Mouse (Mus musculus) monocyte, adult 5-6 weeks (primary cell): Measurements from ENCODE around the gene Tbcel. TPM values are rescaled to one million over a fixed set of nuclear protein-coding genes. Genes with fewer than 3 reads are reported as not detected.

Source experiments
- ATAC-seq: fragments of 153-309, 156-312 bp; replicated peaks from 2 replicates; pipeline ENCODE4 v1.8.0; 2017; ENCODE audit warnings: mild to moderate bottlenecking; ENCODE audit not compliant: low TSS enrichment, insufficient number of reproducible peaks, severe bottlenecking, poor library complexity, low FRiP score
- total RNA-seq: library from RNA; stranded (forward); fragments of 200-1000, 200-491, 200-594 nt; gene quantifications from 3 replicates; pipeline ENCODE4 v1.2.3, GENCODE M21; 2017

Gene Tbcel
- total RNA-seq, 1 experiment from 2014 or later: 17.7 TPM

DNA sequence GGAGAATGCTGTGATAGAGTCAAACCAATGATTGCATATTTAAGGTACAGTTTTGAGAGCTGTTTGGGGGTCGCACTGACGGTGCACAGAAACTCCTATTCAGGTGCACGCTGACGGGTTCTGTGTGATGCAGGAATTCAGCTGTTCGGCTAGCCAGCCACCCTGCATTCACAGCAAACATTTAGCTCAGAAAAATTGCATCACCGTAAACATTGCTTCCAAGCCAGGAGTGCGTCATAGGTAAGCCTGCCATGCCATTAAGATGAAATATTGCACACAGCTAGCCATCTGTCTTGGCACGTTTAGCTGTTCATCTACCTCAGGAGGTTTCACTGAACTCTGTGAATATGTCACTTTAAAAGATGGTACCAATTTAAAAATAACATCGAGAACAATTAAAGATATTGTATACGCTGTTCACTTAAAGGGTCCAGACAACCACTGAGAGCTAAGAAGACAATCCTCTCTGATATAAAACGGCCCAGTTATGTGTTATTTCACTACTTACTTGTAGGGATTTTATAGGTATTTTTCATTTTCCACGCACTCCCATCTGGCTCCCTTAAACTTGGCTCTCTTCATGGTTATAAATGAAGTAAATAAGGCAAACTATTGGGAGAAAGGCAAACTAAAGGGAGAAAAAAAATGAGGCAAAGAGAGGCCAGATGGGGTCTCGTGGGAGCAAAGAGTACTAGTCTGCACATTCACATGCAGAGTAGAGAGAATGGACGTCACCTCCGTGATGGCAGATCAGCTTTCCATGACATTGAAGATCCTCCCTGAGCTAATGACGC lies 16.8 kb downstream of the Tbcel start:
- ATAC-seq: no peak

GRCm38 (mm10) chr9:42488071-42488470 lies 19.5 kb downstream of the Tbcel start:
- no peak for ATAC-seq

- ATAC-seq: no peak
Observed at GRCm38 (mm10) chr9:42486913-42487312, 20.7 kb downstream of the Tbcel start.

GRCm38 (mm10) chr9:42484667-42485066 lies 22.9 kb downstream of the Tbcel start:
- ATAC-seq: no peak

DNA sequence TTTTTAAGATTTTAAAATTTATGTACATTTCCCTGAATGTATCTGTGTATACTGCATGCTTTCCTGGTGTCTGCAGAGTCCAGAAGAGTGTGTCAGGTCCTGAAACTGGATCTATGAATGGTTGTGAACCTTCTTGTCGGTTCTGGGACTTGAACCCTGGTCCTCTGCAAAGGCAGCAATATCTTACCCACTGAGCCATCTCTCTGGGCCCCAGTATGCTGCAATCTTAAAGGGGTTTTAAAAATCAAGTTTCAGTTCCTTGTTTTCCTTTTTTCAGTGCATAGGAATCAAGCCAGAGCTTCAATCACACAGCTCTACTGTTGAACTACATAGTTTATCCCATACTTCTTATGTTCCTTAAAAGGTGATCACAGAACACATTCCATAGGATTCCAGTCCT lies 24.7 kb downstream of the Tbcel start:
- no peak for ATAC-seq

- no peak for ATAC-seq
Observed at GRCm38 (mm10) chr9:42476166-42476565, 31.4 kb downstream of the Tbcel start.

DNA sequence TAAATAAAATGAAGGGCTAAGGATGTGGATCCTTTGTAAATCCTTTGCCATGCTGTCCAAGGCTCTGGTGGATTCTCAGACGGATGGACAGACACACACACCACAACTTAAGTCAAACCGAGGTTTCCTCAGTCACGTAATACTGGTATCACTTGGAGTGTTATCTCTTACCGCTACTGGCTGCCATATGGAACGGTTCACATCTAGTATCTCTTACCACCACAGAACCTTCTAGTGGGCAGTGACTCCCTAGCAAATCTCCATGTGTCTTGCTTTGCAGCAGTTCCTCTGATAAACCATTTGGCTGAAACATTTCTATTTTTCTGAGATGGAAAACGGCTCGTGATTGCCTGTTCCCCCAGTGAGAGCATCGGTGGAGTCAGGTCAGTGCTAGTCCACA lies 33.4 kb downstream of the Tbcel start:
- no peak for ATAC-seq

- ATAC-seq: peak; percentile 90
Observed at GRCm38 (mm10) chr9:42471921-42472747, 35.5 kb downstream of the Tbcel start.

DNA sequence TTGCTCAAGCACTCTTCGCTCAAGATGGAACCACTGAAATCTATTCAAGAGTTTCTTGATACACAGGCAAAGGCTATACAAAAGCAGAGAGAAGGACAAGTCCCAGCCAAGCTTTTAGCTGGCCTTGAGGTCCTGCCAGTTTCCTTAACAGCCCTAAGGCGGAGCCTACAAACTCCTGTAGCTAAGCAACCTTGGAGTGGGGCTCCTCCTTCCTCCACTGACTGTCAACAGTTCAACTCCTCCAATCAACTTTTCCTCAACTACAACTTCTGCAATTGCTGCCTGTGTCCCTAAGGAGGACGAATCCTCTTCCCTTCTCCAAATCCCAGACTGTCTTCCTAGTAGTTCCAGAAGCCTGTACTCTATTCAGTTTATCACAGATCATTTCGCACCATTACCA lies 36.4 kb downstream of the Tbcel start:
- ATAC-seq: 0 out of 2 replicates have a peak, but pooled peaks have one; percentile 11

DNA sequence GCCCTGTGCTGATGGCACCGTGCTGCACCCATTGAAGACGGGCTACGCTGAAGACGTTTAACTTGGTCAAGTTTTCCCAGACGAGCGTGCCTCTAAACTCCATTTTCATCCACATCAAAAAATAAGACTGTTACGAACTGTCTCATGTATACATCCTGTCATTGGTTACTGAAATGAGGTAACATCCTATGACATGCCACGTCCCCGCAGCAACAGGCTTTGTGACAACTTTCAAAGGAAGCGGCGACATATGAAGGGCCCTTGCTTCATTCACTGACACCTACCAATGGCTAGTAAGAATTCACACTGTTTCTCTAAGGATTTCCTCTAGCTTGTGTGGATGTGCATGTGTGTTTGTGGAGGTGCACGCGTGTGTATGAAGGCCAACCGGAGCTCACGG lies 38.3 kb downstream of the Tbcel start:
- no peak for ATAC-seq

- ATAC-seq: no peak
Observed at GRCm38 (mm10) chr9:42468360-42468759, 39.2 kb downstream of the Tbcel start.

DNA sequence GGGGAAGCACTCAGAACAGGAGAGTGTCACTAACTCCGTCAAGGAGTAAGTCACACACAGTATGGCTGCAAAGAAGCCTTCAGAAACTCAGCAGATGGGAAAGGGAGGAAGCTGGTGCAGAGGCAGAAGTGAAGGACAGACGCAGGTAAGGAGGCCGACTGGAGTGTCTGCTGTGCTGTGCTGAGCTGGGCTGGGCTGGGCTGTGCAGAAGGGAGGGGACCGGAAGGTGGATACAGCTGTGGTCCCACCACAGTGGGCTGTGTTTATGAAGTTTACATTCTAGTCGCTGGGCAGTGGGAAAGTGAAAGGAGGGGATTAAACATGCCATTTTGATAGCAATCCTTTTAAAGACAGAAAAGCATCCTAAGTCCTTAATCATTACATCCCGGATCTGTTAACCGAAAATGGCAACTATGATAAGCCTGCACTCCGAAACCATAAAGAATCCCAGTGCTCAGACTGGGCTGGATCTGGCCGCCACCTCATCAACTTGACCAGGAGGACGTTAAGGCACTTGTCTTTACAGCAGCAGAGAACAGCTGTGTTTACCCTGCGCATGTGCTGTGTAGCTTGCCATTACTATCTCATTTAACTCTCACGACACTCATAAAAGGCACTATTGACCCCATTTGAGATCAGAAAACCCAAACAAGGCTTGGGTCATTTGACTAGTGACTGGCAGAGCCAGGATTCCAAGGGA lies 40.3 kb downstream of the Tbcel start:
- no peak for ATAC-seq

GRCm38 (mm10) chr9:42465661-42466091 lies 41.9 kb downstream of the Tbcel start:
- ATAC-seq: no peak

DNA sequence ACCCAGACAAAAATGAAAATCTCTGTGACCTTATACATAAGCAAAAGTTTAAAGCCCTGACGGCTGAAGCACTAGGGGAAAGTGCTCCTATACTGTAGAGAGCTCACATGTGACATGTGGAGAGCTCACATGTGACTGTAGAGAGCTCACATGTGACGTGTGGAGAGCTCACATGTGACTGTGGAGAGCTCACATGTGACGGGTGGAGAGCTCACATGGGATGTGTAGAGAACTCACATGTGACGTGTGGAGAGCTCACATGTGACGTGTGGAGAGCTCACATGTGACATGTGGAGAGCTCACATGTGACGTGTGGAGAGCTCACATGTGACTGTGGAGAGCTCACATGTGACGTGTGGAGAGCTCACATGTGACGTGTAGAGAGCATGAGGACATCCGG lies 43.4 kb downstream of the Tbcel start:
- no peak for ATAC-seq

DNA sequence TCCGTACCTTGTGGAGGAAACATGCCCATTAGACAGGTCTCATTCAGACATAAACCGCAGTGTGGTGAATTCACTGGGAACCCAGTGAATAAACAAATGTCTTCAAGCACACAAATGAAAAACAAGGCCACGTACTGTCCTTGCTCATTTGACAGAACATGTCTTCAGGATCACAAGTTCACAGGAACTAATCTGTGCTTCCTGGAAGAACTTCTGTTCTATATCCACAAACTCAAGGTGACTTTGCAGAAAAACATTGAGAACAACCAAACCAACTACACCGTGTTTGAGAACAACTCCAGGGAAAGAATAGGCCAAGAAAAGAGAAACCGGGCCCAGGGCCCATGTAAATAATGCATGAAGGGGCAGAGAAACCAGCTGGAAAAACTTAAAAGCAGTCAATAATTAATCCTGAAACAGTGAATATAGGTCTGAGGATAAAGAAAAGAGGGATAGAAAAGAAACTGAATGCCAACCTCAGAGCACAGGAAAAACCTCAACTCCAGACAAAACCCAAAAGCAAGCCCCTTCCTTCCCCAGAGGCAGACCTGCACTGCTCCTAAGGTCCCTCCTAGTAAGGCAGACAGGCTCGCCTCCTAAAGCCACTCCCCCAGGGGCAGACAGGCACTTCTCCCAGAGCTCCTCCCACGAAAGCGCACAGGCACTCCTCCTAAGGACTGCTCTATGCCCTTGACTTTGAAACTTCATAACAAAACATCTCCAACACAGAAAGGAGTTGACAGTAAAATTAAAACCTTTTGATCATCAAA lies 44.2 kb downstream of the Tbcel start:
- no peak for ATAC-seq

- no peak for ATAC-seq
Observed at GRCm38 (mm10) chr9:42462585-42463219, 44.9 kb downstream of the Tbcel start.

DNA sequence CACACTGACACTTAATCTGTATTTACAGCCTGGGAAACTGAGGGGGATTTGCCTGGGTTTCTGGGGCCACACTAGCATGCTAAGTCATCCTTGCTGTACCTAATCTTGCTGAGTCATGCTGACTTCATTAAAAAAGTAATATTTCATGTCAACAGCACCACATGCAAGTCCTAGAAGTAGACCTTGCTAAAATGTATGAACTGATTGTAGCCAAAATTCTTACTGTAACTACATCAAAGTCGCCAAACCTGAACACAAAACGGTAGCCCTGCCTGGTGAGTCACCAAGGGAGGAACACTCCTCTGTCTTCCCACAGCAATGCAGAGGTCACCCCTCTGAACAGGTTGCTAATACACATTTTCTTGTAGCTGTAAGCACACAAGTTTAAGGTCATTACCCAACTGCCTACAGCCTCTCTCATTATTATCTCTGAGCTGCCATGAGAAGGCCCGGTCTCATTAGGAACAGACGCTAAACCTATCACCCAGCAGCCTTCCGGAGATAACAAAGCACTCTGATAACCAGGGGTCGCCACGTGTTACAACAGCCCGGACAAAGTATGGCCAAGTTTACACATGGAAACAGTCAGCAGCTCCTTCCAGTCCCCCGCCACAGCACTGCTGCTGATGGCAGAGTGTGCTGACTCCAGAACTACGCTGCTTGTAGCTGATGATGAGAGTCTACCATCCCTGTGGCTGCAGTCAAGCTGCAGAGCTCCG lies 46.1 kb downstream of the Tbcel start:
- no peak for ATAC-seq

- no peak for ATAC-seq
Observed at GRCm38 (mm10) chr9:42460353-42460752, 47.3 kb downstream of the Tbcel start.
